Mouse (Mus musculus) CH12.LX (cell line): ENCODE measurements around the gene Grb2. TPM values are rescaled to one million over a fixed set of nuclear protein-coding genes. Genes with fewer than 3 reads are reported as not detected.

Experiments used
- DNase-seq: peaks from one replicate; pipeline ENCODE4 v3.0.0-alpha.2; 2013; ENCODE audit errors: extremely low read depth
- H3K27ac ChIP-seq: 2 replicates; pipeline ENCODE4 v1.5.1; 2012; ENCODE audit warnings: low read depth, mild to moderate bottlenecking, control low read depth, moderate library complexity; ENCODE audit not compliant: insufficient read depth
- H3K27me3 ChIP-seq: replicated peaks from 2 replicates; pipeline ENCODE3; 2012; ENCODE audit warnings: inconsistent platforms
- H3K36me3 ChIP-seq, 2 experiments: replicated peaks in 1 of 2; 2 replicates each; pipeline versions ENCODE3 to v1.6.1; 2012; ENCODE audit warnings: inconsistent platforms in 1 of 2, low read length in 1 of 2, mild to moderate bottlenecking in 1 of 2, mixed read lengths in 1 of 2, moderate library complexity in 1 of 2; ENCODE audit not compliant: control insufficient read depth in 1 of 2, insufficient read depth in 1 of 2
- H3K4me1 ChIP-seq, 2 experiments: 2 replicates each; pipeline ENCODE4 v1.6.1; 2012; ENCODE audit warnings: inconsistent platforms in 1 of 2, moderate library complexity in 1 of 2; ENCODE audit not compliant: insufficient read depth in 2 of 2, control insufficient read depth in 1 of 2
- H3K4me2 ChIP-seq: 2 replicates; pipeline ENCODE4 v1.6.1; 2012; ENCODE audit warnings: low read depth, mild to moderate bottlenecking, control low read depth; ENCODE audit not compliant: poor library complexity, insufficient read depth, severe bottlenecking
- H3K4me3 ChIP-seq, 3 experiments: fragments of 150-350 bp in 1 of 3; sonication (generic) in 1 of 3; replicated peaks in 1 of 3; 2 replicates each; pipeline versions ENCODE3 to v1.5.1; 2011 to 2012; ENCODE audit warnings: low read depth in 2 of 3, low read length in 2 of 3, mild to moderate bottlenecking in 2 of 3, moderate library complexity in 2 of 3, control low read depth in 1 of 3, improper control_type of control experiment in 1 of 3, inconsistent platforms in 1 of 3, mixed read lengths in 1 of 3; ENCODE audit not compliant: poor library complexity in 1 of 3
- H3K79me2 ChIP-seq: replicated peaks from 2 replicates; pipeline ENCODE4 v1.6.1; 2012; ENCODE audit warnings: mild to moderate bottlenecking, moderate library complexity; ENCODE audit not compliant: control insufficient read depth, poor library complexity, insufficient read depth, severe bottlenecking; ENCODE audit errors: extremely low read depth
- H3K9ac ChIP-seq: 2 replicates; pipeline ENCODE4 v1.6.1; 2012; ENCODE audit warnings: low read depth, mild to moderate bottlenecking, control low read depth, moderate library complexity; ENCODE audit not compliant: insufficient read depth
- H3K9me3 ChIP-seq: replicated peaks from 2 replicates; pipeline ENCODE3; 2012; ENCODE audit warnings: low read length, inconsistent platforms, mixed read lengths
- CHD1 ChIP-seq: IDR thresholded peaks from 2 replicates; pipeline ENCODE4 v1.6.1; 2012; ENCODE audit warnings: low read depth, low read length, improper control_type of control experiment, inconsistent platforms
- CHD2 ChIP-seq: IDR thresholded peaks from 2 replicates; pipeline ENCODE4 v1.6.1; 2011; ENCODE audit warnings: low read length, improper control_type of control experiment
- E2F4 ChIP-seq: IDR thresholded peaks from 2 replicates; pipeline ENCODE4 v1.6.1; 2011; ENCODE audit warnings: low read depth, low read length, improper control_type of control experiment; ENCODE audit not compliant: insufficient replicate concordance
- EP300 ChIP-seq: IDR thresholded peaks from 2 replicates; pipeline ENCODE4 v1.6.1; 2011; ENCODE audit warnings: low read length, improper control_type of control experiment
- ETS1 ChIP-seq: conservative IDR thresholded peaks from 2 replicates; pipeline ENCODE4 v1.6.1; 2012; ENCODE audit warnings: low read depth, mild to moderate bottlenecking, inconsistent platforms, low read length, improper control_type of control experiment, moderate library complexity
- GABPA ChIP-seq: IDR thresholded peaks from 2 replicates; pipeline ENCODE4 v1.6.1; 2012; ENCODE audit warnings: low read depth, low read length, improper control_type of control experiment, inconsistent platforms; ENCODE audit not compliant: insufficient replicate concordance
- HCFC1 ChIP-seq: IDR thresholded peaks from 2 replicates; pipeline ENCODE4 v1.6.1; 2012; ENCODE audit warnings: low read depth, mild to moderate bottlenecking, inconsistent platforms, low read length, improper control_type of control experiment
- JUN ChIP-seq: IDR thresholded peaks from 2 replicates; pipeline ENCODE4 v1.6.1; 2011; ENCODE audit warnings: low read depth, mild to moderate bottlenecking, low read length, improper control_type of control experiment, moderate library complexity; ENCODE audit not compliant: insufficient read depth
- JUND ChIP-seq: conservative IDR thresholded peaks from 2 replicates; pipeline ENCODE4 v1.6.1; 2011; ENCODE audit warnings: low read depth, low read length, improper control_type of control experiment
- MAX ChIP-seq: IDR thresholded peaks from 2 replicates; pipeline ENCODE4 v1.6.1; 2011; ENCODE audit warnings: low read length, improper control_type of control experiment
- MEF2A ChIP-seq: IDR thresholded peaks from 2 replicates; pipeline ENCODE4 v1.6.1; 2014; ENCODE audit warnings: low read depth, mild to moderate bottlenecking, inconsistent platforms, low read length, improper control_type of control experiment, borderline replicate concordance
- MYC ChIP-seq: IDR thresholded peaks from 2 replicates; pipeline ENCODE4 v1.6.1; 2011; ENCODE audit warnings: low read depth, mild to moderate bottlenecking, improper control_type of control experiment, low read length
- NRF1 ChIP-seq: IDR thresholded peaks from 2 replicates; pipeline ENCODE4 v1.6.1; 2014; ENCODE audit warnings: low read depth, mild to moderate bottlenecking, inconsistent platforms, low read length, improper control_type of control experiment, moderate library complexity
- PAX5 ChIP-seq: IDR thresholded peaks from 2 replicates; pipeline ENCODE4 v1.6.1; 2012; ENCODE audit warnings: low read length, inconsistent platforms, mixed read lengths
- POLR2AphosphoS2 ChIP-seq: IDR thresholded peaks from 2 replicates; pipeline ENCODE4 v1.6.1; 2011; ENCODE audit warnings: low read depth, low read length, improper control_type of control experiment
- RAD21 ChIP-seq: IDR thresholded peaks from 2 replicates; pipeline ENCODE4 v1.6.1; 2011; ENCODE audit warnings: low read depth, mild to moderate bottlenecking, low read length, improper control_type of control experiment, moderate library complexity
- RCOR1 ChIP-seq: conservative IDR thresholded peaks from 2 replicates; pipeline ENCODE4 v1.6.1; 2012; ENCODE audit warnings: low read depth, mild to moderate bottlenecking, inconsistent platforms, low read length, improper control_type of control experiment
- SIN3A ChIP-seq: IDR thresholded peaks from 2 replicates; pipeline ENCODE4 v1.6.1; 2012; ENCODE audit warnings: low read length, improper control_type of control experiment, inconsistent platforms
- SMC3 ChIP-seq: IDR thresholded peaks from 2 replicates; pipeline ENCODE4 v1.6.1; 2011; ENCODE audit warnings: low read depth, low read length, improper control_type of control experiment
- TBP ChIP-seq: conservative IDR thresholded peaks from 2 replicates; pipeline ENCODE4 v1.6.1; 2011; ENCODE audit warnings: low read depth, low read length, improper control_type of control experiment
- TCF12 ChIP-seq: IDR thresholded peaks from 2 replicates; pipeline ENCODE4 v1.6.1; 2014; ENCODE audit warnings: low read depth, mild to moderate bottlenecking, inconsistent platforms, low read length, improper control_type of control experiment
- USF1 ChIP-seq: IDR thresholded peaks from 2 replicates; pipeline ENCODE4 v1.6.1; 2014; ENCODE audit warnings: low read depth, mild to moderate bottlenecking, inconsistent platforms, low read length, improper control_type of control experiment
- USF2 ChIP-seq: conservative IDR thresholded peaks from 2 replicates; pipeline ENCODE4 v1.6.1; 2011; ENCODE audit warnings: low read depth, low read length, improper control_type of control experiment
- ZC3H11A ChIP-seq: IDR thresholded peaks from 2 replicates; pipeline ENCODE4 v1.6.1; 2012; ENCODE audit warnings: low read depth, mild to moderate bottlenecking, inconsistent platforms, low read length, improper control_type of control experiment
- ZKSCAN1 ChIP-seq: IDR thresholded peaks from 2 replicates; pipeline ENCODE4 v1.6.1; 2012; ENCODE audit warnings: low read depth, inconsistent platforms, low read length, improper control_type of control experiment, borderline replicate concordance
- ZMIZ1 ChIP-seq: IDR thresholded peaks from 2 replicates; pipeline ENCODE4 v1.6.1; 2012; ENCODE audit warnings: low read depth, mild to moderate bottlenecking, inconsistent platforms, low read length, improper control_type of control experiment
- dilution Hi-C: fragments of 300-500 bp; cut with MboI; formaldehyde crosslinking; loops from 2 replicates; pipeline ENCODE4 v1.14.3; 2020; ENCODE audit warnings: low sequenced_read_pairs; ENCODE audit not compliant: extremely low pct_unique_long_range_greater_than_20kb, extremely low pct_ligation_motif_present
- in situ Hi-C: fragments of 300-500 bp; cut with MboI; formaldehyde crosslinking; loops from 3 replicates; pipeline ENCODE4 v1.14.3; 2019; ENCODE audit warnings: low sequenced_read_pairs, low pct_ligation_motif_present, low pct_unique_long_range_greater_than_20kb, mixed read lengths
- polyA plus RNA-seq: library from polyadenylated mRNA; unstranded; fragments of >175 nt; gene quantifications from 2 replicates; pipeline ENCODE4 v1.2.1, GENCODE M21; 2012; ENCODE audit warnings: low read depth; ENCODE audit not compliant: insufficient read length
- total RNA-seq, 2 experiments: library from RNA; depleted of rRNA; stranded (reverse); fragments of 300-350 nt in 1 of 2; fragments of >200 nt in 1 of 2; gene quantifications; 2 replicates each; pipeline ENCODE4 v1.2.3; 2012 to 2014

Gene Grb2
- total and polyA plus RNA-seq, 3 experiments, result 63.6 to 241 (median 117) TPM

GRCm38 (mm10) chr11:115734041-115734686, 25.8 kb upstream of the Grb2 start:
- in situ Hi-C loops, result no loop called here
- no peak overlapping the region for H3K9ac ChIP-seq

GRCm38 (mm10) chr11:115723231-115723630, 14.8 kb upstream of the Grb2 start:
- H3K79me2 ChIP-seq, result no peaks in the 10 kb centered on the region
- peaks cover 1 to 19% of the 10 kb centered on the region in 2 experiments for H3K4me1 ChIP-seq
- H3K36me3 ChIP-seq, result no peaks in the 10 kb centered on the region
- no peak overlapping the region for H3K4me3 ChIP-seq
- dilution Hi-C loops, result no loop called here
- TF ChIP-seq ZMIZ1 (no peak), MEF2A (no peak), MAX (no peak), TCF12 (no peak), JUN (no peak), RCOR1 (no peak), RAD21 (no peak), MYC (no peak), NRF1 (no peak), GABPA (no peak), JUND (no peak), TBP (no peak), ETS1 (no peak), E2F4 (no peak), CHD1 (no peak), USF2 (no peak), POLR2AphosphoS2 (no peak)
- TF ChIP-seq, all 38 proteins: peak for 0
- Histone ChIP-seq H3K4me2 (0 out of 2 replicates have a peak overlapping the region, but pooled peaks have one; percentile 10), H3K9me3 (peaks cover 2% of the 10 kb centered on the region), H3K27ac (no peak overlapping the region), H3K27me3 (no peaks in the 10 kb centered on the region), H3K9ac (peak overlapping the region; percentile 5; the same call in 1 of the 2 replicates)
- no peak for DNase-seq
- in situ Hi-C loops, result no loop called here

More at GRCm38 (mm10) chr11:115734041-115734686, 25.8 kb upstream of the Grb2 start:
- Histone ChIP-seq H3K4me2 (no peak overlapping the region), H3K79me2 (no peaks in the 10 kb centered on the region), H3K9me3 (no peaks in the 10 kb centered on the region), H3K36me3 (no peaks in the 10 kb centered on the region), H3K27ac (no peak overlapping the region), H3K4me1 (no peaks in the 10 kb centered on the region), H3K27me3 (no peaks in the 10 kb centered on the region), H3K4me3 (no peak overlapping the region)
- TF ChIP-seq RAD21 (no peak), ZKSCAN1 (no peak), SMC3 (no peak), USF1 (no peak), CHD2 (no peak), ZC3H11A (no peak), TCF12 (no peak), HCFC1 (no peak), SIN3A (no peak), EP300 (no peak), PAX5 (no peak), GABPA (no peak), CHD1 (no peak), ZMIZ1 (no peak), RCOR1 (no peak)
- DNase-seq, result no peak
- dilution Hi-C loops, result no loop called here
